15 mouse cellular contexts compared by ENCODE assay signal in genomic region chr9:95695023-95695422, GRCm38 (mm10).
A peak's percentile ranks its signal among the peaks of the same experiment; 100 is the strongest.
DNase-seq lines count a peak whose midpoint lies in the region; ATAC-seq lines count a peak whose summit lies in the region.
"Had no signal": no experiment of that assay in that cellular context is flagged by ENCODE, and none has a peak within 500 bp of the region (broad histone marks: within the 10 kb centered on the region; RNA-seq: fewer than 3 reads in every experiment).

No protein-coding gene starts in this region.

- ATAC-seq in cerebellum, adult (ENCODE audit: insufficient number of reproducible peaks, low FRiP score, low TSS enrichment), result no peak
- ATAC-seq: forebrain, embryonic 16.5 days; intestine, embryonic 15.5 days had no signal

- DNase-seq in right cerebral cortex, adult 18-20 months, result peak; percentile 17
- DNase-seq in right cerebral cortex, postnatal 36 days (ENCODE audit: low spot score in 2 of 2), result no peak
- peak; percentile 24 for DNase-seq in ES-CJ7 (ENCODE audit: low read depth, low spot score)
- peak; percentile 80 for DNase-seq in R1 (ENCODE audit: low read depth, low spot score)
- DNase-seq in neural tube, embryonic 10.5 days (ENCODE audit: extremely low spot score, low spot score), result no peak
- DNase-seq: adrenal gland, adult 2 months; adrenal gland, postnatal 25 days; cerebellum, adult 2 months; cerebellum, postnatal 10 days; embryo, embryonic 11 days; gastrocnemius, postnatal 10 days; heart, adult 2 months had no signal

Comparison
In these comparisons a context has a peak if more than half of its experiments do, and no peak if none do; other contexts are left out.
1. DNase-seq: peak in right cerebral cortex, adult 18-20 months (single experiment), ES-CJ7 (single experiment) and R1 (single experiment); none in right cerebral cortex, postnatal 36 days (0 of 2) and neural tube, embryonic 10.5 days (single experiment).